Mouse (Mus musculus) naive thymus-derived CD4-positive, alpha-beta T cell, adult 2 months (primary cell): Measurements from ENCODE around the gene Gm39115.
"Not testable (repeated sequence)": the region's sequence is repeated elsewhere in the genome, so short reads cannot be mapped to it uniquely, and the experiment has no call there.

Source experiments
- DNase-seq: peaks from one replicate; pipeline ENCODE4 v3.0.0-alpha.2; 2011; ENCODE audit warnings: low read depth

Gene Gm39115

GRCm38 (mm10) chr7:142135934-142136333, at the start of gene Gm39115:
Gene Gm39115, minus strand, starts transcription at chr7:142136034.
- DNase-seq, result not testable (repeated sequence)

DNA sequence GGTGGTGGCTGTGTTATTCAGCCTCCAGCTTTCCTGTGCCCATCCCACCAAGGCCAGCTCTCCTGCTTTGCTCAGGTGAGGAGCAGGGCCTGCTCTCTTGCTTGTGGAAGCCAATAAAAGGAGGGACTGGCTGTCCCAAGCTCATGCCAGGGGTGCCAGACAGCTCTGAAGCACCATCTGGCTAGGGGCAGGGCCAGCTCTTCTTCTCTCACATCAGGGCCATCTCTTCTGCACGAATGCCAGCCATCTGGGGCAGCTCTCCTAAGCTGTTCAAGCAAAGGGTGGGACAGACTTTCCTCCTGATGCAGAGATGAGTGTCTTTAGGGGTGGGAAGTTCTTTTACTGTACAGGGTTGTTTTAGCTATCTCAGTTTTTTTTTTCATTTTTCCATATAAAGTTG, 45.2 kb upstream of the Gm39115 start:
- DNase-seq, result no peak

- no peak for DNase-seq
Measured at GRCm38 (mm10) chr7:142178685-142179084, 42.9 kb upstream of the Gm39115 start.

DNA sequence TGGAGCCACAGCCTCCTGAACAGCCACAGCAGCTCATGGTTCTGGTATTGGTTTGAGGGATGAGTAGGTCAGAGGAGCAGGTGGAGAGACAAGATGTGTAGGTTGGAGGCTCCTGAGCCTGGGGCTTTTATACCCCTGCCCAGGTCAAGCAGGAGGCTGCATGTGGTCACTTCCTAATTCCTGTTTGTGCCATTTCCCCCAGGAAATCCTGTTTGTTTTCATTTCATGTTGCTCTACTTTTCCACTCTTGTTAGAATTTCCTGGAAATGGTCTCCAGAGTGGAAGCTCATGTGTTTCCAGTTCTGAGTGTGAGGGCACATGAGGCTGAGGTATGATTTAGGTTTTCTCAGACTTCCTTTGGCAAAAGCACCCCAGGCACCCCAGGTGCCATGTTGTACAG, 40.1 kb upstream of the Gm39115 start, which contains the start of gene Krtap5-2:
Krtap5-2 (minus strand) TSS at position 101 of the 400 bp plus-strand sequence.
- DNase-seq, result not testable (repeated sequence)

DNA sequence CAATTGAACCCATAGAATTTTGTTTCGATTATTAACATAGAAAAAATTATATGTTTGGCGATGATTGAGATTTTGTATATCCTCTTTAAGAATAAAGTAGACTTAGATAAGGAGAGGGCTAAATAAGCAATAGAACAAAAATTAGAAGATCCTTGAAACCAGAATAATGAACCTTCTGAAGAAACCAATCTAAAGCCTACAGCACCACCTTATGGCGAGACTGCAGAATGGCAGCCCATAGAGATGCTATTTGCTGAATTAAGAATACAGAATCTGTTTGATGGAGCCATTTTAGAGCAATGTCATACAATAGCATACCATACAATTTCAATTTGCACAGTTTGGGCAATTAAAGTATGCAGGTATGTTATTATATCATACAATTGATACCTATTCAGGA, 34.0 kb upstream of the Gm39115 start:
- peak; percentile 16 for DNase-seq

GRCm38 (mm10) chr7:142165639-142166038, 29.8 kb upstream of the Gm39115 start, which contains the start of gene Gm4553:
Gene Gm4553, minus strand, starts transcription at chr7:142165739.
- not testable (repeated sequence) for DNase-seq

GRCm38 (mm10) chr7:142159366-142159765, 23.5 kb upstream of the Gm39115 start:
- no peak for DNase-seq

DNA sequence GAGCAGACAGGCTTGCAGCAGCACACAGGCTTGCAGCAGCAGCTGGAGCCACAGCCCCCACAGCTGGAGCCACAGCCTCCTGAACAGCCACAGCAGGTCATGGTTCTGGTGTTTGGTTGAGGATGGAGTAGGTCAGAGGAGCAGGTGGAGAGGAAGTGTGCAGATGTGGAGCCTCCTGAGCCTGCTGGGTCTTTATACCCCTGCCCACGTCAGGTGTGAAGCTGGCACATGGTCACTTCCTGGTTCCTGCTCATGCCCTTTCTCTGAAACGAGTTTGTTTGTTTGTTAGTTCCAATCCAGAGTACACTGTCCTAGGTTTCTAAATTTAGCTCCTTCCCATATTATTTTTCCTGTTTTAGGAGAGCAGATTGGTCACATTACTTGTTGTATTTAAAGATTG, 21.2 kb upstream of the Gm39115 start, which contains the start of gene Gm29735:
Gm29735 (minus strand) TSS at position 101 of the 400 bp plus-strand sequence.
- DNase-seq, result not testable (repeated sequence)

DNA sequence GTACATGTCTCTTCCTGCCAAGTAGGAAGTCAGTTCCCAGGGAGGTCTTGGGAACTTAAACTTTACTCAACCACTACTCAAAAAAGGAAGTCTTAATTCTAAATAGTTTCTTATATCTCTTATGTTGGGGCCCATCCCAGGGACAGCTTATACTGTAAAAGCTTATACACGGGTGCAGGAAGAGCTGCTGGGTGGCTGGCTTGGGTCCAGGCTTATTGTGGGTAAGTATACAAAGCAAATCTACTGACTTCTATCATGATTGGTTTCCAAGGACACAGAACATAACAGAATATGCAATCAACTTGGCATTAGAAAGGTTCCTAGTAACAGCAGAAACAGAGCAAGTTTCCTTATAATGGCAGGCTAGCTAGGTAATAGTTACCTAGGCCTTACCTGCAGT, 19.5 kb upstream of the Gm39115 start:
- no peak for DNase-seq

- DNase-seq, result no peak
Measured at GRCm38 (mm10) chr7:142152191-142152590, 16.4 kb upstream of the Gm39115 start.

- DNase-seq, result no peak
Measured at GRCm38 (mm10) chr7:142148633-142149032, 12.8 kb upstream of the Gm39115 start.

- DNase-seq, result peak; percentile 54
Measured at GRCm38 (mm10) chr7:142146033-142146432, 10.2 kb upstream of the Gm39115 start.

- no peak for DNase-seq
Measured at GRCm38 (mm10) chr7:142145413-142145940, 9.6 kb upstream of the Gm39115 start.

DNA sequence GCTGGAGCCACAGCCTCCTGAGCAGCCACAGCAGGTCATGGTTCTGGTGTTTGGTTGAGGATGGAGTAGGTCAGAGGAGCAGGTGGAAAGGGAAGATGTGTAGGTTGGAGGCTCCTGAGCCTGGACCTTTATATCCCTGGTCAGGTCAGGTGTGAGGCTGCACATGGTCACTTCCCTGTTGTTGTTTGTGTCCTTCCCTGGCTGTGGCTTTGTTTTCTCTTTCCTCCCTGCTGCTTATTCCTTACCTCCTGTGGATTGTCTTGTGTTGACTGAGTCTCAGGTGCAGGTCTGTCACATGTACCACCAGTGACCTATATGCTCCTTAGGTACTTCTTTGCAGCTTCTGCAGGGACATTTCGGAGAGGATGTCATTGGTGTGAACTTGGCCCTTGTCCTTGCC, 8.7 kb upstream of the Gm39115 start, which contains the start of gene Gm45337:
Gm45337 (minus strand) TSS at position 101 of the 400 bp plus-strand sequence.
- DNase-seq, result no peak

DNA sequence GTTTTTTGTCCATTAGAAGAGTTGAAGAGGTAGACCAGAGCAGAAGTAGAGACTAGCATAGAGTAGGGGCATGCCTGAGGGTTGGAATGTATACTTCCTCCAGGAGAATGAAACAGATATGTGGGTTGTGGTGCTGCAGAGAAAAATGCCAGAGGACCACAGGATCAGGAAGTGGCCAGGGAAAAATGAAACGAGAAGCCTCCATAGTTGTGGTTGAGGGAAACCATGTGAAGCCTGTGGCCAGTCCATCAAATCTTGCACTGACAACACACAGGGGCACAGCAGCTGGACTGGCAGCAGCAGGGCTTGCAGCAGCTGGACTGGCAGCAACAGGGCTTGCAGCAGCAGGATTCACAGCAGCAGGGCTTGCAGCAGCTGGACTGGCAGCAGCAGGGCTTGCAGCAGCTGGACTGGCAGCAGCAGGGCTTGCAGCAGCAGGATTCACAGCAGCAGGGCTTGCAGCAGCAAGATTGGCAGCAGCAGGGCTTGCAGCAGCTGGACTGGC, 7.7 kb upstream of the Gm39115 start:
- DNase-seq, result not testable (repeated sequence)

GRCm38 (mm10) chr7:142140696-142141095, 4.9 kb upstream of the Gm39115 start:
- DNase-seq, result no peak

DNA sequence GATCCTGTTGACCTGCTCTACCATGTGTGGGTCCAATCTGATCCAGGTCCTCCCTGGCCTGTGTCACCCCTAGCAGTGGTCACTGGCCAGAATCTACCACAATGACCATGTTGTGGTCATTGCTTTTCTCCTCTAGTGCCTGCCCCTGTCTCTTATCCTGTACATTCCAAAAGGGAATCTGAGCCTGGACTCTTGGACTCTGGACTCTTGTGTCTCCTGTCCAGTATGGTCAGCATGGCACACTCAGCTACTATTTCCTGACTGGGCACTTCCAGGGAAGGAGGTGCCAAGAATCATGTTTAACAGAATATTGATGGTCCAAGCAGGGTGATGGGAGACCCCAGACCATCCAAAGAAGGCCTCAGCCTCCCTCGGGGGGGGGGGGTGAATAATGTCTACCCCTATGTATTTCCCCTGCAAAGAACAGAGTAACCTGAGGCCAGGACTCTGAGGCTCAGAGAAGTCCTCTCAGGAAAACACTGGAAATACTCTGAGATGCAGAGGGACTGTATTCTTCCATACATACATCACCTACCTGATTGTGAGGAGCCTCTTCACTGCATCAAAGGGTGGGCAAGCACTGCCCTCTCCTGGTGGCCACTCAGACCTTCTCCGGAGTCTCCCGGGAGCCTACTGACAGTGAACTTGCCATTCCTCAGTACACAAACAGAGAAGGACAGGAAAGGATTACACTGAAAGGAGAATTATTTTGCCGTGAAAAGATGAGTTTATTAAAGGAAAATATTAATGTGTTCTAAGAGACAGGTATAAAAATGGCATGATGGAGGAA, 1.4 kb downstream of the Gm39115 start:
- DNase-seq, result no peak

DNA sequence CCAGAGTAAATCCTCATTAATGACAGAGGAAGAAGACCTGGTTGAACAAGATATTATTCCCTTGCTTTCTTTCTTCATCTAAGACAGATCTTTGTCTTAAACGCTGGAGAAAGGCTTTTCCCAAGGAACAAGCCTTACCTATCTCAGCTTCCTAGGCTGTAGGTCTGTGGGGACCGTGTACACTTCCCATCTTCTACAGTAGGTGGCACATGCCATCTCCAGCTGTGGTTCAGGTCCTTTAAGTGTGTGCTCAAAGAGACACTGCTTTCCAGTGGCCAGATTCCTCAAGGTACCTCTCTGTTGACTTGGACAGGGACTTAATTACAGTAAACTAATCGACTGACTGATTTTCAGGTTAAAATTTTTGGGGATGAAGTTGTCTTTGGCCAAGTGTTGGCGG, 7.0 kb downstream of the Gm39115 start:
- no peak for DNase-seq

DNA sequence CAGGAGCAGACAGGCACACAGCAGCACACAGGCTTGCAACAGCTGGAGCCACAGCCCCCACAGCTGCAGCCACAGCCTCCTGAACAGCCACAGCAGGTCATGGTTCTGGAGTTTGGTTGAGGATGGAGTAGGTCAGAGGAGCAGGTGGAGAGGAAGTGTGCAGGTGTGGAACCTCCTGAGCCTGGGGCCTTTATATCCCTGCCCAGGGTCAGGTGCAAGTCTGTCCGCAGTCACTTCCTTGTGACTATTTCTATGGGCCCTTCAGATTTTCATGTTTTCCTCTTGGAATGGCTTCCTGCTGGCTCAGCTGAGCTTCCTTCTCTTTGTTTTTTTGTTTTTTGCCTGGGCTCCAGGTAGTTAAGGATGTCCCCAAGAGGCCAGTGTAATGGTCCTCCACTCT, 15.2 kb downstream of the Gm39115 start, which contains the start of gene Gm45618:
Gm45618 (minus strand) TSS at position 101 of the 400 bp plus-strand sequence.
- not testable (repeated sequence) for DNase-seq

- no peak for DNase-seq
Measured at GRCm38 (mm10) chr7:142119632-142120031, 16.2 kb downstream of the Gm39115 start.

GRCm38 (mm10) chr7:142104747-142105146, 31.1 kb downstream of the Gm39115 start:
- no peak for DNase-seq

DNA sequence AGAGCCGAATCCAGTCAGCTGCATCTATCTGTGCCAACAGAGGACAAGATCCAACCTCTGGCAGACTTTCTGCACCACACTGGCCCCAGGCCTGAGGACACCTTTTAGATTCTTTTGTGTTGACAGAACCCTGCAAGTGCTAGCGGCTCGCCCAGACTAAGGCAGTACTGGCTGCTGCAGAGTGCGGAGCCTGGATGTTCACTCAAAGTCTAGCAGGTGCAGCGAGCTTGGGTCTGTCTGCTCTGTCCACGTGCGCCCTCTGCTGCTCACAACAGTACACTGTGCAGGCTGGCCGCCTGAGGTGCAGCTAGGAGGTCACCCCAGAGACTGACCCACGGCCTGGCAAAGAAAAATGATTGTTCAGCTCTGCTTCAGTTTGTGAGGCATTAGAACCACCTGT, 38.1 kb downstream of the Gm39115 start:
- DNase-seq, result peak; percentile 79

- peak; percentile 10 for DNase-seq
Measured at GRCm38 (mm10) chr7:142096701-142097100, 39.1 kb downstream of the Gm39115 start.
